Mouse (Mus musculus): Measurements from ENCODE around the gene Mmrn2. TPM values are rescaled to one million over a fixed set of nuclear protein-coding genes. Genes with fewer than 3 reads are reported as not detected.
"Not testable (repeated sequence)": the region's sequence is repeated elsewhere in the genome, so short reads cannot be mapped to it uniquely, and the experiment has no call there.

Mmrn2 gene
- polyA plus RNA-seq, 1 experiment from 2014 or later = 29.2 TPM

GRCm38 (mm10) chr14:34410716-34411115 lies 35.5 kb downstream of the Mmrn2 start:
- Histone ChIP-seq H3K4me3 (no peak overlapping the region), H3K36me3 (peaks cover 94% of the 10 kb centered on the region), H3K4me2 (no peak overlapping the region), H3K4me1 (peaks cover 6% of the 10 kb centered on the region; the same call in 1 of the 2 replicates), H3K27ac (replicated peaks) (no peak overlapping the region), H3K9me3 (no peaks in the 10 kb centered on the region), H3K9ac (no peak overlapping the region), H3K27me3 (replicated peaks) (no peaks in the 10 kb centered on the region)
- no peak for ATAC-seq (ENCODE audit: extremely low read depth, insufficient number of reproducible peaks, low FRiP score, low TSS enrichment)
- WGBS = 94% methylated on average over 6 of the region's 6 CpGs

- 87% methylated on average over 7 of the region's 7 CpGs for WGBS
- no peak overlapping the region for H3K9ac ChIP-seq
- H3K4me2 ChIP-seq = no peak overlapping the region
- peaks cover 91% of the 10 kb centered on the region for H3K36me3 ChIP-seq
- H3K27me3 ChIP-seq (replicated peaks) = no peaks in the 10 kb centered on the region
- H3K4me3 ChIP-seq = no peak overlapping the region
- H3K9me3 ChIP-seq = no peaks in the 10 kb centered on the region
- peaks cover 6% of the 10 kb centered on the region; the same call in 1 of the 2 replicates for H3K4me1 ChIP-seq
- no peak for ATAC-seq (ENCODE audit: extremely low read depth, insufficient number of reproducible peaks, low FRiP score, low TSS enrichment)
- H3K27ac ChIP-seq (replicated peaks) = no peak overlapping the region
These were observed 37.1 kb downstream of the Mmrn2 start for GRCm38 (mm10) chr14:34412164-34412896.

GRCm38 (mm10) chr14:34416946-34417345 lies 41.7 kb downstream of the Mmrn2 start:
- H3K36me3 ChIP-seq = peaks cover 90% of the 10 kb centered on the region

GRCm38 (mm10) chr14:34417501-34417900 lies 42.2 kb downstream of the Mmrn2 start:
- Histone ChIP-seq H3K4me2 (no peak overlapping the region), H3K4me3 (no peak overlapping the region), H3K36me3 (peaks cover 90% of the 10 kb centered on the region), H3K9me3 (no peaks in the 10 kb centered on the region), H3K4me1 (no peaks in the 10 kb centered on the region), H3K27ac (replicated peaks) (no peak overlapping the region), H3K9ac (no peak overlapping the region), H3K27me3 (replicated peaks) (no peaks in the 10 kb centered on the region)
- 81% methylated on average over 5 of the region's 5 CpGs for WGBS
- no peak for ATAC-seq (ENCODE audit: extremely low read depth, insufficient number of reproducible peaks, low FRiP score, low TSS enrichment)

More at GRCm38 (mm10) chr14:34416946-34417345, 41.7 kb downstream of the Mmrn2 start:
- not testable (repeated sequence) for H3K4me3 ChIP-seq; H3K27me3 ChIP-seq (replicated peaks); H3K9me3 ChIP-seq; H3K9ac ChIP-seq; ATAC-seq (ENCODE audit: extremely low read depth, insufficient number of reproducible peaks, low FRiP score, low TSS enrichment); H3K4me1 ChIP-seq; H3K27ac ChIP-seq (replicated peaks); H3K4me2 ChIP-seq
- WGBS = 90% methylated on average over 4 of the region's 4 CpGs

- Histone ChIP-seq H3K9me3 (no peaks in the 10 kb centered on the region), H3K27me3 (replicated peaks) (no peaks in the 10 kb centered on the region), H3K27ac (replicated peaks) (no peak overlapping the region), H3K36me3 (peaks cover 93% of the 10 kb centered on the region), H3K9ac (no peak overlapping the region), H3K4me2 (no peak overlapping the region), H3K4me3 (no peak overlapping the region), H3K4me1 (0 out of 2 replicates have a peak, but pooled peaks cover 2% of the 10 kb centered on the region)
- WGBS = 90% methylated on average over 1 of the region's 1 CpGs
- no peak for ATAC-seq (ENCODE audit: extremely low read depth, insufficient number of reproducible peaks, low FRiP score, low TSS enrichment)
These were observed 45.8 kb downstream of the Mmrn2 start for GRCm38 (mm10) chr14:34421078-34421477.

DNA sequence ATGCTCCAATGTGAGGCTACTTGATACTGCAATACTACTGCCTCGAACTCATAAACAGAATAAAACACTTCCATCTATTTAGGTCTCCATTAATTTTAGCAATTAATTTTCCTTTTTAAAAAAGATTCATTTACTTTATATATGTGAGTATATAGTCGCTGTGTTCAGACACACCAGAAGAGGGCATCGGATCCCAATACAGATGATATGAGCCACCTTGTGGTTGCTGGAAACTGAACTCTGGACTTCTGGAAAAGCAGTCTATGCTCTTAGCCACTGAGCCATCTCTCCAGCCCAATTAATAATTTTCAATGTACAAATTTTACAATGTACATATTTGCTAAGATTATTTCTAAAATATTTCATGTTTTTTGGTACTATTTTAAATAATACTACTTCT lies 53.0 kb downstream of the Mmrn2 start:
- 89% methylated on average over 3 of the region's 3 CpGs for WGBS

DNA sequence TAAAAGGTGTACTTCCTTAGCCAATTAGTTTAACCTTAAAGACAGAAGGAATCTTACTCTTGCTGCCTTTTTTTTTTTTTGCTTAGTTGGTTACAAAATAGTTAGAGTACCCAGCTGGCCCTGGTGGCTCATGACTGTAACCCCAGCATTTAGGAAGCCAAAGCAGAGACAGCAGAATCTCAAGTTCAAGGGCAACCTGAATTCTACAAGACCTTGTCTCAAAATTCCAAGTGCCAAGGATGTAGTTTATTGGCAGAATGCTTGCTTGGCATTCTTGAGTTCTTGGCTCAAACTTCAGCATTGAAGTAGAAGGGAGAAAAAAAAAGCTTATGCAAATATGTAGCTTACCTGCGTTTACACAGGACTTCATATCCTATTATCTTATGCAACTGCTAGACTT lies 53.8 kb downstream of the Mmrn2 start:
- H3K36me3 ChIP-seq = peaks cover 79% of the 10 kb centered on the region

More for the DNA sequence above, 53.0 kb downstream of the Mmrn2 start:
- Histone ChIP-seq H3K4me3 (no peak overlapping the region), H3K27me3 (replicated peaks) (no peaks in the 10 kb centered on the region), H3K27ac (replicated peaks) (no peak overlapping the region), H3K9ac (no peak overlapping the region), H3K4me1 (peaks cover 8% of the 10 kb centered on the region), H3K36me3 (peaks cover 83% of the 10 kb centered on the region), H3K9me3 (no peaks in the 10 kb centered on the region), H3K4me2 (no peak overlapping the region)
- ATAC-seq (ENCODE audit: extremely low read depth, insufficient number of reproducible peaks, low FRiP score, low TSS enrichment) = no peak

DNA sequence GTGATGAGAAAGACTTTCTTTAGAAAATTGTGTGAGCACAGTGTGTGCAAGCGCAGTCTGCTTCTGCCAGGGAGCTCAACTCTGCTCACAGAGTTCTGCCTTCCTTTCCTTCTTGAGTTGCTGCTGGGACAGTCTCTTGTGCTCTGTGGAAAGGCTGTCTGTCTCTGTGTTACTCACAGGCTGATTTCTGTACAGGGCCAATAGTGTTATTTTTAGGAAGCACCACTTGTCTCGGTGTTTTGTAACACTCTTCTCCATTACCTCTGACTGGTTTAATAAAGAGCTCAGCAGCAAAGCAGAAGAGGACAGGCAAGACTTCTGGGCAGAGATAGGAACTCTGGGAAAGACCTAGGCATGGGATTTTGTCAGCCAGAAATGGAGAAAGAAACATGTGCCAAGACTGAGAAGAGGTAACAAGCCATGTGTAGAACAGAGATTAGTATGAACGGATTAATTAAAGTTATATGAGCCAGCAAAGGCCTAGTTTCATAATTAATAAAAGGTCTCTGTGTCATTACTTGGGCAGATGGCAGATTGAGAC lies 65.3 kb downstream of the Mmrn2 start:
- no peak overlapping the region for H3K9ac ChIP-seq
- no peak overlapping the region for H3K4me3 ChIP-seq
- WGBS = 58% methylated on average over 3 of the region's 3 CpGs
- no peaks in the 10 kb centered on the region for H3K27me3 ChIP-seq (replicated peaks)
- no peaks in the 10 kb centered on the region for H3K9me3 ChIP-seq
- no peak for ATAC-seq (ENCODE audit: extremely low read depth, insufficient number of reproducible peaks, low FRiP score, low TSS enrichment)
- peak overlapping the region; percentile 73 for H3K27ac ChIP-seq (replicated peaks)
- peaks cover 36% of the 10 kb centered on the region for H3K4me1 ChIP-seq
- H3K4me2 ChIP-seq = no peak overlapping the region
- H3K36me3 ChIP-seq = peaks cover 74% of the 10 kb centered on the region

More for the DNA sequence above, 53.8 kb downstream of the Mmrn2 start:
- 82% methylated on average over 1 of the region's 1 CpGs for WGBS
- no peak for ATAC-seq (ENCODE audit: extremely low read depth, insufficient number of reproducible peaks, low FRiP score, low TSS enrichment)
- H3K27me3 ChIP-seq (replicated peaks) = no peaks in the 10 kb centered on the region
- no peak overlapping the region for H3K9ac ChIP-seq
- peaks cover 8% of the 10 kb centered on the region for H3K4me1 ChIP-seq
- no peak overlapping the region for H3K27ac ChIP-seq (replicated peaks)
- H3K4me2 ChIP-seq = no peak overlapping the region
- H3K4me3 ChIP-seq = no peak overlapping the region
- no peaks in the 10 kb centered on the region for H3K9me3 ChIP-seq

- peaks cover 77% of the 10 kb centered on the region for H3K36me3 ChIP-seq
These were observed 67.3 kb downstream of the Mmrn2 start for GRCm38 (mm10) chr14:34442531-34442930.

DNA sequence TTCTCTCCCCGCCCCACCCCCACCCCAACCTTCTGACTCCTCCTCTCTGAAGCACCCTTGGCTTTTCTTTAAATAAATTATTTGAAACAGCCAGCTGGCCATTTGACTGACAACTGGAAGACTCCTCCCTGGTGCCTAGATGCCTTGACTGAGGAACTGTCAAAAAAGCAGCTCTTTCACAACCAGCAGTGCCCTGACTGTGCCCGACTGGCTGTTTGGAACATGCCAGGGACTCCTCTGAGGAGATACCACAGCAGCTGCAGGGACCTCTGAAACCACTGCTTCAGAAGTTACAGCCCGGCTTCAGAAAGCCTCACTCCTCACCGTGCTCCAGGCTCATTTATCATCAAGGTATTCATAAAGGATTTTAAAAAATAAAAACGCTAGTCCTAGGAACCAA lies 69.1 kb downstream of the Mmrn2 start:
- Histone ChIP-seq H3K4me3 (no peak overlapping the region), H3K36me3 (peaks cover 69% of the 10 kb centered on the region), H3K4me1 (peaks cover 50% of the 10 kb centered on the region), H3K9me3 (no peaks in the 10 kb centered on the region), H3K9ac (peak overlapping the region; percentile 10; the same call in 1 of the 2 replicates), H3K4me2 (no peak overlapping the region), H3K27me3 (replicated peaks) (no peaks in the 10 kb centered on the region), H3K27ac (replicated peaks) (no peak overlapping the region; the same call in 1 of the 2 replicates)
- no peak for ATAC-seq (ENCODE audit: extremely low read depth, insufficient number of reproducible peaks, low FRiP score, low TSS enrichment)
- WGBS = 71% methylated on average over 5 of the region's 5 CpGs

More at GRCm38 (mm10) chr14:34442531-34442930, 67.3 kb downstream of the Mmrn2 start:
- 62% methylated on average over 4 of the region's 4 CpGs for WGBS
- Histone ChIP-seq H3K4me1 (peaks cover 37% of the 10 kb centered on the region), H3K27ac (replicated peaks) (peak overlapping the region; percentile 28; the same call in 1 of the 2 replicates), H3K4me3 (no peak overlapping the region), H3K27me3 (replicated peaks) (no peaks in the 10 kb centered on the region), H3K9ac (no peak overlapping the region), H3K4me2 (no peak overlapping the region), H3K9me3 (no peaks in the 10 kb centered on the region)
- no peak for ATAC-seq (ENCODE audit: extremely low read depth, insufficient number of reproducible peaks, low FRiP score, low TSS enrichment)

DNA sequence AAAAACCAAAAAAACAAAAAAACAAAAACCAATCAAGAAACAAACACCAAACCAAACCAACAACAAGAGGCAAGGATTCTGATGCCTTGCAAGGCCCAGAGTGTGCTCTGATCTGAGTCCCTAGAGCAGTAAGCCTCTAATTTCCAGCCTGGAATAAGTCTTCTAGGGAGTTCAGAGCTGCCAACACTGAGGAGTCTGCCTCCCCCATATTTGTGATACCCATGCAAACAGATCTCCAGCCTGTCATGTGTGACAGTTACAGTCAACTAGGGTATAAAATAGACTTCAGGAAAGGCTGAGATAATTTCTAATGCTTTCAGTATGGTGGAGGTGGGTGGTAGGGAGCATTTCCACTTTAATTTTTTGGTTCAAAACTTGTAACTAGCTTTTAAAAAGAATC lies 69.7 kb downstream of the Mmrn2 start:
- Histone ChIP-seq H3K9me3 (no peaks in the 10 kb centered on the region), H3K36me3 (peaks cover 64% of the 10 kb centered on the region)
- no peak for ATAC-seq (ENCODE audit: extremely low read depth, insufficient number of reproducible peaks, low FRiP score, low TSS enrichment)

More for the DNA sequence above, 69.7 kb downstream of the Mmrn2 start:
- H3K4me2 ChIP-seq = no peak overlapping the region
- H3K4me3 ChIP-seq = no peak overlapping the region
- H3K4me1 ChIP-seq = peaks cover 50% of the 10 kb centered on the region
- peak overlapping the region; percentile 10; the same call in 1 of the 2 replicates for H3K9ac ChIP-seq
- H3K27ac ChIP-seq (replicated peaks) = no peak overlapping the region
- H3K27me3 ChIP-seq (replicated peaks) = no peaks in the 10 kb centered on the region

All from heart, embryonic 13.5 days (tissue).